ENCODE assay signal across 25 mouse cellular contexts in genomic region chr11:22962101-22962500, GRCm38 (mm10). TPM values are rescaled to one million over a fixed set of nuclear protein-coding genes. Genes with fewer than 3 reads are reported as not detected.
DNase-seq lines count a peak whose midpoint lies in the region; ATAC-seq lines count a peak whose summit lies in the region.
"Had no signal": no experiment of that assay in that cellular context is flagged by ENCODE, and none has a peak within 500 bp of the region (broad histone marks: within the 10 kb centered on the region; RNA-seq: fewer than 3 reads in every experiment).

No protein-coding gene starts in this region.

- peaks cover 4% of the 10 kb centered on the region for H3K9me3 ChIP-seq in hindbrain, embryonic 16.5 days (ENCODE audit: control insufficient read depth, low read length)
- no peaks in the 10 kb centered on the region for H3K9me3 ChIP-seq in hindbrain, embryonic 11.5 days (ENCODE audit: control insufficient read depth, low read length)
- H3K9me3 ChIP-seq in midbrain, embryonic 11.5 days (ENCODE audit: control insufficient read depth, low read length), result no peaks in the 10 kb centered on the region; the same call in 1 of the 2 replicates
- H3K9me3 ChIP-seq in midbrain, embryonic 10.5 days (replicated peaks), result peaks cover 10% of the 10 kb centered on the region; the same call in 1 of the 2 replicates
- H3K9me3 ChIP-seq: heart, embryonic 10.5 days; hindbrain, embryonic 15.5 days; intestine, embryonic 15.5 days had no signal

- no peak overlapping the region for H3K4me3 ChIP-seq in hindbrain, embryonic 16.5 days (ENCODE audit: low read length)
- no peak overlapping the region for H3K4me3 ChIP-seq in hindbrain, embryonic 11.5 days (ENCODE audit: low read depth, low read length)
- H3K4me3 ChIP-seq in midbrain, embryonic 11.5 days (ENCODE audit: low read depth, low read length), result no peak overlapping the region
- no peak overlapping the region for H3K4me3 ChIP-seq in midbrain, embryonic 10.5 days
- H3K4me3 ChIP-seq: forebrain, embryonic 10.5 days; heart, embryonic 10.5 days; heart, embryonic 13.5 days; hindbrain, embryonic 12.5 days; hindbrain, embryonic 15.5 days; intestine, embryonic 15.5 days had no signal

- H3K9ac ChIP-seq in hindbrain, embryonic 16.5 days (ENCODE audit: low read depth, low read length), result no peak overlapping the region
- H3K9ac ChIP-seq in hindbrain, embryonic 11.5 days (ENCODE audit: low read depth, low read length), result no peak overlapping the region
- no peak overlapping the region for H3K9ac ChIP-seq in midbrain, embryonic 11.5 days (ENCODE audit: low read length)
- H3K9ac ChIP-seq: heart, embryonic 13.5 days; hindbrain, embryonic 12.5 days; hindbrain, embryonic 15.5 days; intestine, embryonic 15.5 days had no signal

- peak; percentile 40; the same call in 1 of the 2 replicates for ATAC-seq in hindbrain, embryonic 16.5 days
- no peak for ATAC-seq in hindbrain, embryonic 11.5 days (ENCODE audit: low FRiP score)
- no peak for ATAC-seq in midbrain, embryonic 11.5 days (ENCODE audit: low FRiP score)
- ATAC-seq in granulocyte monocyte progenitor cell, adult 5-6 weeks (replicated peaks; ENCODE audit: poor library complexity, severe bottlenecking), result peak; percentile 79
- ATAC-seq: activated CD4-positive, CD25-positive, alpha-beta regulatory T cell, adult 4 months; forebrain, embryonic 14.5 days; intestine, embryonic 15.5 days had no signal

- DNase-seq in hindbrain, embryonic 11.5 days (ENCODE audit: low spot score), result no peak
- peak; percentile 75 for DNase-seq in midbrain, embryonic 11.5 days (ENCODE audit: low spot score, missing footprints)
- DNase-seq in midbrain, embryonic 10.5 days (ENCODE audit: low spot score), result no peak
- no peak for DNase-seq in right cerebral cortex, postnatal 4 days
- DNase-seq: adrenal gland, adult 8-10 months; adrenal gland, postnatal 25 days; cerebellum, adult 11-12 months; cerebellum, adult 8-10 months; cerebellum, postnatal 10 days; cerebellum, postnatal 36 days; gastrocnemius, postnatal 10 days; gastrocnemius, postnatal 36 days; heart, adult 18-20 months; heart, postnatal 14 days; heart, postnatal 4 days had no signal

- H3K36me3 ChIP-seq in hindbrain, embryonic 16.5 days (ENCODE audit: control insufficient read depth, insufficient read depth, low read length), result no peaks in the 10 kb centered on the region
- H3K36me3 ChIP-seq in hindbrain, embryonic 11.5 days (ENCODE audit: control insufficient read depth, insufficient read depth, low read length), result no peaks in the 10 kb centered on the region
- H3K36me3 ChIP-seq in midbrain, embryonic 11.5 days (ENCODE audit: control insufficient read depth, insufficient read depth, low read length), result no peaks in the 10 kb centered on the region
- peaks cover 8% of the 10 kb centered on the region for H3K36me3 ChIP-seq in midbrain, embryonic 10.5 days
- H3K36me3 ChIP-seq: hindbrain, embryonic 15.5 days; intestine, embryonic 15.5 days had no signal

- H3K27me3 ChIP-seq in hindbrain, embryonic 16.5 days (replicated peaks; ENCODE audit: control insufficient read depth, insufficient read depth, low read length), result no peaks in the 10 kb centered on the region
- H3K27me3 ChIP-seq in hindbrain, embryonic 11.5 days (ENCODE audit: control insufficient read depth, insufficient read depth, low read length), result no peaks in the 10 kb centered on the region
- H3K27me3 ChIP-seq in midbrain, embryonic 11.5 days (ENCODE audit: control insufficient read depth, insufficient read depth, low read length), result no peaks in the 10 kb centered on the region
- no peaks in the 10 kb centered on the region for H3K27me3 ChIP-seq in midbrain, embryonic 10.5 days (ENCODE audit: low read depth, poor library complexity, severe bottlenecking)
- H3K27me3 ChIP-seq: heart, embryonic 13.5 days; hindbrain, embryonic 12.5 days; hindbrain, embryonic 15.5 days; intestine, embryonic 15.5 days had no signal

- WGBS in hindbrain, embryonic 16.5 days, result 90% methylated on average over 1 of the region's 1 CpGs
- WGBS in hindbrain, embryonic 11.5 days, result 92% methylated on average over 1 of the region's 1 CpGs
- WGBS in midbrain, embryonic 11.5 days, result 88% methylated on average over 1 of the region's 1 CpGs
- 81% methylated on average over 1 of the region's 1 CpGs for WGBS in midbrain, embryonic 10.5 days

- no peak overlapping the region for H3K4me2 ChIP-seq in hindbrain, embryonic 16.5 days (ENCODE audit: low read length)
- no peak overlapping the region for H3K4me2 ChIP-seq in hindbrain, embryonic 11.5 days (replicated peaks; ENCODE audit: low read depth, low read length)
- no peak overlapping the region for H3K4me2 ChIP-seq in midbrain, embryonic 11.5 days
- H3K4me2 ChIP-seq: heart, embryonic 13.5 days; hindbrain, embryonic 12.5 days; hindbrain, embryonic 15.5 days; intestine, embryonic 15.5 days had no signal

- no peaks in the 10 kb centered on the region for H3K4me1 ChIP-seq in hindbrain, embryonic 16.5 days (ENCODE audit: control insufficient read depth, insufficient read depth, low read depth, low read length)
- no peaks in the 10 kb centered on the region for H3K4me1 ChIP-seq in hindbrain, embryonic 11.5 days (replicated peaks; ENCODE audit: control insufficient read depth, insufficient read depth, low read length)
- no peaks in the 10 kb centered on the region for H3K4me1 ChIP-seq in midbrain, embryonic 11.5 days (ENCODE audit: control insufficient read depth, insufficient read depth, low read length)
- no peaks in the 10 kb centered on the region for H3K4me1 ChIP-seq in midbrain, embryonic 10.5 days
- H3K4me1 ChIP-seq: heart, embryonic 10.5 days; hindbrain, embryonic 12.5 days; hindbrain, embryonic 15.5 days; intestine, embryonic 15.5 days had no signal

- H3K27ac ChIP-seq in hindbrain, embryonic 16.5 days (ENCODE audit: low read depth, low read length), result no peak overlapping the region
- H3K27ac ChIP-seq in hindbrain, embryonic 11.5 days (ENCODE audit: low read depth, low read length), result no peak overlapping the region
- no peak overlapping the region for H3K27ac ChIP-seq in midbrain, embryonic 11.5 days (ENCODE audit: low read depth, low read length)
- H3K27ac ChIP-seq in midbrain, embryonic 10.5 days (replicated peaks), result no peak overlapping the region
- H3K27ac ChIP-seq: forebrain, embryonic 10.5 days; heart, embryonic 10.5 days; heart, embryonic 13.5 days; hindbrain, embryonic 12.5 days; hindbrain, embryonic 15.5 days; intestine, embryonic 15.5 days had no signal

RNA-seq across cellular contexts. Expression of gene Zrsr1, which starts 9.7 kb away (rescaled TPM):
- 7.8 and 9.7 TPM in 2 replicates for polyA plus RNA-seq in hindbrain, embryonic 16.5 days (2015; fragmentation: Nextera tagmentation; extraction: Ambion mirVana)
- 4.7 and 5.2 TPM in 2 replicates for polyA plus RNA-seq in hindbrain, embryonic 11.5 days (2014; fragmentation: Nextera tagmentation; extraction: Ambion mirVana)
- polyA plus RNA-seq in midbrain, embryonic 11.5 days (2014; fragmentation: Nextera tagmentation; extraction: Ambion mirVana), result 4.3 and 5.3 TPM in 2 replicates
- 2.9 and 3.2 TPM in 2 replicates for polyA plus RNA-seq in midbrain, embryonic 10.5 days (2016; fragmentation: Nextera tagmentation; extraction: Ambion mirVana)
- total RNA-seq in granulocyte monocyte progenitor cell, adult 5-6 weeks (2014; fragmentation: Nextera tagmentation), result 3.2 and 4.1 TPM in 2 replicates
- 4.5 and 9.3 TPM in 2 replicates for total RNA-seq in granulocyte monocyte progenitor cell, adult 5-6 weeks (2017)

RNA-seq across cellular contexts. Expression of gene Gm28048, which starts 19.8 kb away (rescaled TPM):
- polyA plus RNA-seq in hindbrain, embryonic 16.5 days (2015; fragmentation: Nextera tagmentation; extraction: Ambion mirVana), result 5.4 TPM in 2 replicates
- polyA plus RNA-seq in hindbrain, embryonic 11.5 days (2014; fragmentation: Nextera tagmentation; extraction: Ambion mirVana), result 4.8 and 6.1 TPM in 2 replicates
- 5.2 and 5.6 TPM in 2 replicates for polyA plus RNA-seq in midbrain, embryonic 11.5 days (2014; fragmentation: Nextera tagmentation; extraction: Ambion mirVana)
- polyA plus RNA-seq in midbrain, embryonic 10.5 days (2016; fragmentation: Nextera tagmentation; extraction: Ambion mirVana), result 3.0 and 3.2 TPM in 2 replicates
- 70.6 and 93.5 TPM in 2 replicates for total RNA-seq in granulocyte monocyte progenitor cell, adult 5-6 weeks (2014; fragmentation: Nextera tagmentation)
- total RNA-seq in granulocyte monocyte progenitor cell, adult 5-6 weeks (2017), result 48.6 and 74.5 TPM in 2 replicates

RNA-seq across cellular contexts. Expression of gene Commd1, which starts 20.1 kb away (rescaled TPM):
- 236 and 237 TPM in 2 replicates for polyA plus RNA-seq in hindbrain, embryonic 16.5 days (2015; fragmentation: Nextera tagmentation; extraction: Ambion mirVana)
- polyA plus RNA-seq in hindbrain, embryonic 11.5 days (2014; fragmentation: Nextera tagmentation; extraction: Ambion mirVana), result 401 and 411 TPM in 2 replicates
- polyA plus RNA-seq in midbrain, embryonic 11.5 days (2014; fragmentation: Nextera tagmentation; extraction: Ambion mirVana), result 432 and 437 TPM in 2 replicates
- polyA plus RNA-seq in midbrain, embryonic 10.5 days (2016; fragmentation: Nextera tagmentation; extraction: Ambion mirVana), result 385 and 427 TPM in 2 replicates
- total RNA-seq in granulocyte monocyte progenitor cell, adult 5-6 weeks (2014; fragmentation: Nextera tagmentation), result 95.6 and 97.6 TPM in 2 replicates
- 119 and 143 TPM in 2 replicates for total RNA-seq in granulocyte monocyte progenitor cell, adult 5-6 weeks (2017)

RNA-seq across cellular contexts. Expression of gene Cct4, which starts 28.2 kb away (rescaled TPM):
- 263 and 273 TPM in 2 replicates for polyA plus RNA-seq in hindbrain, embryonic 16.5 days (2015; fragmentation: Nextera tagmentation; extraction: Ambion mirVana)
- 446 and 457 TPM in 2 replicates for polyA plus RNA-seq in hindbrain, embryonic 11.5 days (2014; fragmentation: Nextera tagmentation; extraction: Ambion mirVana)
- polyA plus RNA-seq in midbrain, embryonic 11.5 days (2014; fragmentation: Nextera tagmentation; extraction: Ambion mirVana), result 448 and 476 TPM in 2 replicates
- 396 and 436 TPM in 2 replicates for polyA plus RNA-seq in midbrain, embryonic 10.5 days (2016; fragmentation: Nextera tagmentation; extraction: Ambion mirVana)
- total RNA-seq in granulocyte monocyte progenitor cell, adult 5-6 weeks (2014; fragmentation: Nextera tagmentation), result 190 and 205 TPM in 2 replicates
- total RNA-seq in granulocyte monocyte progenitor cell, adult 5-6 weeks (2017), result 260 and 305 TPM in 2 replicates

RNA-seq across cellular contexts. Expression of gene Fam161a, which starts 45.2 kb away (rescaled TPM):
- polyA plus RNA-seq in hindbrain, embryonic 16.5 days (2015; fragmentation: Nextera tagmentation; extraction: Ambion mirVana), result 4.6 and 5.7 TPM in 2 replicates
- polyA plus RNA-seq in hindbrain, embryonic 11.5 days (2014; fragmentation: Nextera tagmentation; extraction: Ambion mirVana), result 5.0 and 6.9 TPM in 2 replicates
- 3.8 and 4.0 TPM in 2 replicates for polyA plus RNA-seq in midbrain, embryonic 11.5 days (2014; fragmentation: Nextera tagmentation; extraction: Ambion mirVana)
- polyA plus RNA-seq in midbrain, embryonic 10.5 days (2016; fragmentation: Nextera tagmentation; extraction: Ambion mirVana), result 1.6 and 3.1 TPM in 2 replicates
- total RNA-seq in granulocyte monocyte progenitor cell, adult 5-6 weeks (2014; fragmentation: Nextera tagmentation), result 2.4 and 3.6 TPM in 2 replicates
- 1.3 and 1.7 TPM in 2 replicates for total RNA-seq in granulocyte monocyte progenitor cell, adult 5-6 weeks (2017)

Comparison
In these comparisons a context has a peak if more than half of its experiments do, and no peak if none do; other contexts are left out.
1. ATAC-seq: peak in hindbrain, embryonic 16.5 days (single experiment) and granulocyte monocyte progenitor cell, adult 5-6 weeks (single experiment); none in hindbrain, embryonic 11.5 days (single experiment) and midbrain, embryonic 11.5 days (single experiment).